Mouse (Mus musculus) ZHBTc4 (cell line): Measurements from ENCODE around the gene Dnmt3l.
"Not testable (repeated sequence)": the region's sequence is repeated elsewhere in the genome, so short reads cannot be mapped to it uniquely, and the experiment has no call there.

Source experiments
- DNase-seq: peaks from one replicate; pipeline ENCODE4 v3.0.0-alpha.2; 2011; ENCODE audit warnings: low read depth, low spot score

Dnmt3l gene

DNA sequence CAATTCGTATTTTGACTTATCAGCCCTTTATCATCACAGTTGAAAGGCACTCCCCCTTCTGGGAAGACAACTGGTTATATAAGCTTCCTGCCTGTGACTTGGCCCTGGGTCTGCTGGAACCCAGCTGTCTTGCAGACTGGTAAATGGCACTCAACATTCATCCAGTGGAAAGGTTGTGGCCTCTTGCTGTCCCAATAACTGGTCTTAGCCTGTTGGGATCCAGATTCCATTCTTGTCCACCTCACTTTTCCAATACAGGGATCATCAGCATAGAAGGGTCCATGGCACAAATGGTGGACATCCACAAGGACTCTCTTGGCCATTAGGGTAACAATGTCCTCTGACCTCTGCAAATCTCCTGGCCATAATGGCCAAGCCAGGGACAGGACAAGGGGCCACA, 42.3 kb downstream of the Dnmt3l start:
- DNase-seq = no peak

GRCm38 (mm10) chr10:78085711-78086110, 44.0 kb downstream of the Dnmt3l start:
- no peak for DNase-seq

DNA sequence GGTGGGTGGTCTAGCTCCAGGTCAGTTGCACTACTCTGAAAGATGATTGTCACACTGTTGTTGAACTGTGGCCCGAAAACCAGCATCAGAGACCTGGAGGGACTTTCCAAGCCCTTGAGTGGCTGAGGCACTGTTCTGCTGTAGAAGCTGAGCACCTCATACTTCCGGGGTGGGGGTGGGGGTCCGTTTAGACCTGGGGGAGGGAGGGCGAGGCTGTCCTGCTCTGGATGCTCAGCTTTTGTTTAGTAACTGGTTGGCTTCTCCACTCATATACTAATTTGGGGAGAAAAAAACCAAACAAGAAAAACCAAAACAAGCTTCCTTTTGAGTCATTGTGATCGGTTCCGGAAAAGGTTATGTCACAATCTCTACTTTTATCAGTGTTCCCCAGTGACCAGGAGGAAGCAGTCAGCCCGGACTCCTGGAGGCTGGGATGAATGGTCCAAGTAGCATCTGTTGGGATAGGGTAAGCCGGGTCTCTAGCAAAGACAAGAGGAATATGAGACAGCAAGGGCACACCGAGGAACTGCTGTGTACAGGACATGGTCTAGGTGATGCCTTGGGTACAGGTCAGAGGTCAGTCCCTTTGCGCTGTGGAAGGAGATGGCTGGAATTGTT, 44.8 kb downstream of the Dnmt3l start:
- DNase-seq = no peak

GRCm38 (mm10) chr10:78087101-78087511, 45.4 kb downstream of the Dnmt3l start:
- DNase-seq = no peak

GRCm38 (mm10) chr10:78090246-78090645, 48.5 kb downstream of the Dnmt3l start:
- DNase-seq = peak; percentile 34

GRCm38 (mm10) chr10:78090706-78091491, 49.2 kb downstream of the Dnmt3l start:
- no peak for DNase-seq

DNA sequence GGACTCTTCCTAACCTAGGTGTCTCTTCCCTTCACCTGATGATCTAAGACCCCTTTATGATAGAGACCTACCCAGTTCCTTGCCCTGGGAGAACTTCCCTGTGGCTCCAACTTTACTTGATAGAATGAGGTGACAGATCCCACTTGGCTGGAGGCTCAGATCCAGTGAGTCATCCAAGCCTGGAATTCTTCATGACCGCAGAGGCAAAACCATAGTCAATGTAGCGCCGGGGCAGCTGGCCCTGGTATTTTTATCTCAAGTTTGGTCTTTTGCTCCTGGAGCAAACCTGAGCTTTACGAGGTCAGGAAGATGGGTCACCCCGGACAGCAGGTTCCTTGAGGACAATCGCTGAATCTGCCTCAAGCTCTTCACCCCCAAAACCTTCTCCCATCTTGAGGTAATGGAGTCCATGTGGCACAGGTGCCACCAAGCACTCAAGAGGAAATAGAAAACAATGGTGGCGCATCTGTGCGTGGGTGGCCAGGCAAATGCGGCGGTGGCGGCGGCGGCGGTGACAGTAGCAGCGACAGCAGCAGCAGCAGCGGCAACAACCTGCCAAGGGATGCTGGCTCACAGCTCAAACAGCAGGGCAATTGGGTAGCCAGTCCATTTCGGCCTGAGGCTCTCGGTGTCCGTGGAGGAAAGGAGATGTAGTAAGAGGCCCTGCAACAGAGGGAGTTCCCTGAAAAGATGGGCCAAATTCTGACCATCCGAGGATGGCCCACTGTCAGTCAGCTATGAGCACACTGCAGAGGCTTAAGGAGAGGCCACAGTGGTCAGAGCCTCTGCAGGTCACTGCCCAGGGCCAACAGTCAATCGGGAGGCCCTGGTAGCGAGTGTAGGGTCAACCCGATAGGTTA, 50.3 kb downstream of the Dnmt3l start:
- DNase-seq = peak; percentile 19

GRCm38 (mm10) chr10:78092725-78093029, 50.9 kb downstream of the Dnmt3l start:
- DNase-seq = no peak

GRCm38 (mm10) chr10:78095221-78095620, 53.5 kb downstream of the Dnmt3l start:
- DNase-seq = no peak

GRCm38 (mm10) chr10:78095954-78096931, 54.5 kb downstream of the Dnmt3l start:
- peak; percentile 82 for DNase-seq

- not testable (repeated sequence) for DNase-seq
Observed at GRCm38 (mm10) chr10:78099860-78100259, 58.1 kb downstream of the Dnmt3l start.

- no peak for DNase-seq
Observed at GRCm38 (mm10) chr10:78100989-78101780, 59.4 kb downstream of the Dnmt3l start.

DNA sequence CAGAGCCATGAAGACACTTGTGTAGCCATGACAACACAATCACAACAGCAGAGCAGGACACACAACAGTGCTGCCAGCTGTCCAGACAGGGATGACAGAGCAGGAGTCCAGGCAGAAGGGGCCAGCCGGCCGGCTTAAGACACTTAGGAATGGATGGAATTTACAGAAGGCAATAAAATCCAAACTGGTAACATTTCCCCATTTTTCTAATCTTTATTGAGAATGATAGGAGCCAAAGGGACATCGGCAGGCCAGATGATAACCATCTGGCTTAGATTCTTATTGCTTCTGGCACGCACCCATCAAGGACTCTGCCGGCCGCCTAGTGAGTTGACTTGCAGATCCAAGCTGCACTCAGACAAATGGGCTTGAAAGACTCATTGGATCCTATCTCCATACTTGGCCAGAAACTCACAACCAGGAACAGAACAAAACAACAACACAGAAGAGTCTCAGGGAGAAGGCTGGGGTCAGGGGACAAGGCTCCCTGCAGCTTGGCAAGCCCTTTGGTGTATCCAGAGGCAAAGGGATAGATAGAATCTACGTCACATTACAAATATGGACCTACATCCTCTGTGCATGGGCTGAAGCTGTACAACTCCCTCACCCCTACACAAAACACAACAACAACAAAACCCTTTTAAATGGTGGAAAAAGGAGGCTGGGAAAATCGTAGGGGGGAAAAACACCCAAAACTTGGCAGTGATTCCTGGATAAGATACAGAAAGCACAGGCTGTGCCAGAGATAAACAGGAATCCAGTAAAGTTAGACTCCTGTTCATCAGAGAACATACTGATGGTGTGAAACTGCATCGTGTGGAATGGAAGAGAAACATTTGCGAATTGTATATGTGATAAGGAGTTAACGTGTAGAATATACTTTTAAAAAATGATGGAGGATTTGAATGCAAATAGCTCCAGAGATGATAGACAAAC, 63.1 kb downstream of the Dnmt3l start:
- no peak for DNase-seq

- no peak for DNase-seq
Observed at GRCm38 (mm10) chr10:78105548-78105947, 63.8 kb downstream of the Dnmt3l start.
